Mouse (Mus musculus): ENCODE results near the gene Ilkap. TPM values are rescaled to one million over a fixed set of nuclear protein-coding genes. Genes with fewer than 3 reads are reported as not detected.

The Ilkap gene
- 133 and 139 TPM in 2 replicates for polyA plus RNA-seq (2015; fragmentation: Nextera tagmentation; extraction: Ambion mirVana)

DNA sequence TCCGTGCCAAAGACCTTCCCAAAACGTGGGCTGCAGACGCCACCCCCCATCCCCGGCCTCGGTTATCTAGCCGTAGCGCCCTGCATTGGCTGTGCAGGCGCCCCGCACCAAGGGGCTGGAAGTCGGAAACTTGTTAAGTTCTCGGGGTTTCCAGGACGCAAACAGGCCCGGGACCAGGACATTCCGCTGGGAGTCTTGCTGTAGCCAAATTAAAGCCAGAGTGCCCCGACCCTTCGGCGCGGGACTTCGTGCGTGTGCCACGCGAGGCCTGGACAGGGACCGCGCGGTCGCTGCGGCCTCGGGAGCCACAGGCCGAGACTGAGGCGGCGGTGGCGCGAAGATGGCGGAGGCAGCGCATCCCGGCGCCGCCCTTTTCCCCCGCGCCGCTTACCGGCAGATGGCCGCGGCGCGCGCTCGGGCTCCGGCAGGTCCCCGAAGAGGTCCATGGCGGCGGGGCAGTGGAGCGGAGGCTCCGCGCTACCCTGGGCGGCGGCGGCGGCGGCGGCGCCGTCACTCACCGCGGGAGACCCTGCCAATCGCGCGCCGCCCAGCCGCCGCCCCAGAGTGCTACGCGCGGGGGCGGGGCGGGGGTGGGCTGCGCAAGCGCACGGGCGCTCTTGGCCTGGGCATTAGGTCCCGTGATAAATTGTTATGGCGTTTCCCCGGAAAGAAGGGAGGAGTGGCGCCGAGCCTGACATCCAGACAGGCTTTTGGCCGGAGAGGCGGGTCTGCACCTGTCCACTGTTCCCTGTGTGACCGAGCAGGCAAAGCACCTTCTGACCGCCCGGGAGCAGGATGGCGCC is at the start of gene Ilkap:
Gene Ilkap (minus strand): TSS at position 556 of the 803 bp plus-strand sequence.
- Histone ChIP-seq H3K9ac (ENCODE audit: low read length) (peak within 1 kb of the TSS; percentile 85), H3K36me3 (ENCODE audit: control insufficient read depth, insufficient read depth, low read length) (no peaks in the 10 kb centered on the region), H3K27me3 (ENCODE audit: control insufficient read depth, insufficient read depth, low read depth, low read length) (no peaks in the 10 kb centered on the region), H3K4me2 (ENCODE audit: low read depth, low read length) (peak within 1 kb of the TSS; percentile 91), H3K9me3 (ENCODE audit: control insufficient read depth, low read length) (no peaks in the 10 kb centered on the region), H3K27ac (ENCODE audit: low read length) (peak within 1 kb of the TSS; percentile 63), H3K4me1 (replicated peaks; ENCODE audit: control insufficient read depth, insufficient read depth, low read length) (peaks cover 12% of the 10 kb centered on the region), H3K4me3 (ENCODE audit: low read length) (peak within 1 kb of the TSS; percentile 86)
- under 1% methylated on average over 90 of the region's 91 CpGs for WGBS
- ATAC-seq (ENCODE audit: low read depth), result peak; percentile 98

DNA sequence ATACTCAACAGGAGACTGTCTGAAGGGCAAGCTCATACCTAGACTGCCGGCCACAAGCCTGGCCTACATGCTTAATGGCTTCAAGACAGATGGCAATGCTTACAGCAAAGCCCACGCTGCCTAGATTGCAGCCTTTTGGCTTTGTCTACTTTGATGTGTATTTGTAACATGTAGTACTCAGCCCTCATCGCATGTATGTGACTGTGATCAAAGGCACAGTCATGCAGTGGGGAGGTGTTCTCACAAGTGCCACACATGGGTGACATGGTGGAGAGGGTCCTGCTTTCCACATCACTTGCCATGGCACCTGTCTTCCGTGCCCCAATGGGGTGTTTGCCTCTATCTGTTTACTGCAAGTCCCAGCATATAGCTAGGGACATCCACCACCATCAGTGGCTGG is 47.9 kb upstream of the Ilkap start:
- peak overlapping the region; percentile 40 for H3K27ac ChIP-seq (ENCODE audit: low read length)
- peaks cover 30% of the 10 kb centered on the region for H3K36me3 ChIP-seq (ENCODE audit: control insufficient read depth, insufficient read depth, low read length)
- 81% methylated on average over 4 of the region's 4 CpGs for WGBS
- no peak overlapping the region for H3K4me2 ChIP-seq (ENCODE audit: low read depth, low read length)
- no peaks in the 10 kb centered on the region for H3K27me3 ChIP-seq (ENCODE audit: control insufficient read depth, insufficient read depth, low read depth, low read length)
- peaks cover 8% of the 10 kb centered on the region for H3K9me3 ChIP-seq (ENCODE audit: control insufficient read depth, low read length)
- no peak overlapping the region for H3K9ac ChIP-seq (ENCODE audit: low read length)
- no peak overlapping the region for H3K4me3 ChIP-seq (ENCODE audit: low read length)
- no peak for ATAC-seq (ENCODE audit: low read depth)
- H3K4me1 ChIP-seq (replicated peaks; ENCODE audit: control insufficient read depth, insufficient read depth, low read length), result peaks cover 22% of the 10 kb centered on the region

DNA sequence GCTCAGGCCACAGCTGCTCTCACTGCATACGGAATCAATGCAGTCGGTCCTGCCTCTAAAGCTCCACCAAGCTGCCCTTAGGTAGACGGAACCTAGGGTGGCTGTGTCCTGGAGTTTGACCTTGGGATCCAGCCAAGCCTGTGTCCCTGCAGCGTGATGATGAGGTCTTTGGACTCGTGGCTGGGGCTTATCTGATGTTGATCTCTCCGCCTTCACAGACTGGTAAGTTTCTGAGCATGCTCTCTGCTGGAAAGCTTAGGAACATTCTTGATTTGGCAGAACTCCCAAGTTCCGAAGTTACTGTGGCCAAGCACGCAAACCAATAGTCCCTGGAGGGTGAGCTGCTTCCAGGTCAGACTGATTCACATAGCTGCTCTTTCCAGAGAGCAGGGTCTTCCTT is 47.4 kb upstream of the Ilkap start:
- peaks cover 31% of the 10 kb centered on the region for H3K36me3 ChIP-seq (ENCODE audit: control insufficient read depth, insufficient read depth, low read length)
- ATAC-seq (ENCODE audit: low read depth), result peak; percentile 45
- H3K4me2 ChIP-seq (ENCODE audit: low read depth, low read length), result no peak overlapping the region
- H3K9ac ChIP-seq (ENCODE audit: low read length), result no peak overlapping the region
- H3K4me3 ChIP-seq (ENCODE audit: low read length), result no peak overlapping the region
- H3K27ac ChIP-seq (ENCODE audit: low read length), result peak overlapping the region; percentile 40
- peaks cover 17% of the 10 kb centered on the region for H3K4me1 ChIP-seq (replicated peaks; ENCODE audit: control insufficient read depth, insufficient read depth, low read length)
- H3K27me3 ChIP-seq (ENCODE audit: control insufficient read depth, insufficient read depth, low read depth, low read length), result no peaks in the 10 kb centered on the region
- H3K9me3 ChIP-seq (ENCODE audit: control insufficient read depth, low read length), result peaks cover 8% of the 10 kb centered on the region
- 38% methylated on average over 8 of the region's 8 CpGs for WGBS

DNA sequence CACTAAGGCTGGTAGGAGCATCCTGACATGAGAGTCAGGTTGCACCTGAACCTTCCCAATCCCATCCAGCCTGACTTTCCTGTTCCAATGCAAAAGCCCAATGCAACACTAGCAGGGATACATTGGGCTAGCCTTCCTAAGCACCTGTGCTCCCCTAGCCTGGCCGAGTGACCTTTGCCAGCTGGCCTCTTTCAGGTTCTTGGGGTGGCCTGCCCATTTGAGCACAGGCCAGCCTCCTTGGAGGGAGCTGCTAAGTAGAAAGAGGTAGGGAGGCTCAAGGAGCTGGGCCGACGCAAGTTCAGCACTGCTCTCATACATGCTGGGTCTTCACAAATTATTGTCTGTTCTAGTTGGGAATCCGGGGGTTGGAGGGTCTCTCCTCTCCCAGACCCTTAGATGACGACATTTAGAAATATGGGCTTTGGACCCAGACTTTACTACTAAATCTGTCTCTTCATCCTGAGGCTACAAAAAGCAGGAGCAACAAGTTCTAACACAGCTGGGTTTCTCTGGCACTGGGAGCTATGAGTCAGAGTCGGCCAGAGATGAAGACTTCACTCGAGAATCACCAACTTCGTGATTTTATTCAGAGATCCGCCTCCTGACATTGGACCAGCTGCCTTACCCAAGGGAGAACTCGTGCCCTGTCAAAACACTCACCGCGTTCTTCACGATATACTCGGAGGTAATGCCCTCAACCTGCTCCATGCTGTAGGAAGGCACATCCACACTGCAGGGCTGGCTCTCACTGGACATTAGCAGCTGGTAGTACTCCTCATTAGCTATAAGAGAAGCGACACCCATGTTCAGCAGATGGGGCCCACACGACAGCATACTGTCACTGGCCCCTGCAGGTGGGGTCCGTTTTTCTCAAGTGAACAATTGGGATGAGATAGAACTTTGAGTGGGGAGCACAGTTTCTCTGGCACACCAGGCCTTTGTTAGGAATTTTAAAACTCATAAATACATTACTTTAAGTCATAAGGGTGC is 46.5 kb upstream of the Ilkap start:
- 85% methylated on average over 17 of the region's 17 CpGs for WGBS
- Histone ChIP-seq H3K27ac (ENCODE audit: low read length) (peak overlapping the region; percentile 40), H3K4me3 (ENCODE audit: low read length) (no peak overlapping the region), H3K36me3 (ENCODE audit: control insufficient read depth, insufficient read depth, low read length) (peaks cover 36% of the 10 kb centered on the region), H3K27me3 (ENCODE audit: control insufficient read depth, insufficient read depth, low read depth, low read length) (no peaks in the 10 kb centered on the region), H3K4me2 (ENCODE audit: low read depth, low read length) (no peak overlapping the region), H3K9ac (ENCODE audit: low read length) (no peak overlapping the region), H3K9me3 (ENCODE audit: control insufficient read depth, low read length) (peaks cover 8% of the 10 kb centered on the region), H3K4me1 (replicated peaks; ENCODE audit: control insufficient read depth, insufficient read depth, low read length) (peaks cover 15% of the 10 kb centered on the region)
- ATAC-seq (ENCODE audit: low read depth), result no peak

- peak; percentile 75 for ATAC-seq (ENCODE audit: low read depth)
- peak overlapping the region; percentile 14; the same call in 1 of the 2 replicates for H3K4me3 ChIP-seq (ENCODE audit: low read length)
These were observed 43.9 kb upstream of the Ilkap start for GRCm38 (mm10) chr1:91442350-91442990.

GRCm38 (mm10) chr1:91441855-91442254 is 43.2 kb upstream of the Ilkap start:
- peaks cover 27% of the 10 kb centered on the region for H3K36me3 ChIP-seq (ENCODE audit: control insufficient read depth, insufficient read depth, low read length)
- no peak overlapping the region for H3K9ac ChIP-seq (ENCODE audit: low read length)
- peaks cover 11% of the 10 kb centered on the region for H3K4me1 ChIP-seq (replicated peaks; ENCODE audit: control insufficient read depth, insufficient read depth, low read length)
- no peak overlapping the region for H3K4me3 ChIP-seq (ENCODE audit: low read length)
- ATAC-seq (ENCODE audit: low read depth), result no peak
- no peak overlapping the region for H3K27ac ChIP-seq (ENCODE audit: low read length)
- no peaks in the 10 kb centered on the region for H3K9me3 ChIP-seq (ENCODE audit: control insufficient read depth, low read length)
- H3K27me3 ChIP-seq (ENCODE audit: control insufficient read depth, insufficient read depth, low read depth, low read length), result no peaks in the 10 kb centered on the region
- 85% methylated on average over 3 of the region's 3 CpGs for WGBS
- no peak overlapping the region for H3K4me2 ChIP-seq (ENCODE audit: low read depth, low read length)

More at GRCm38 (mm10) chr1:91442350-91442990, 43.9 kb upstream of the Ilkap start:
- peaks cover 31% of the 10 kb centered on the region for H3K36me3 ChIP-seq (ENCODE audit: control insufficient read depth, insufficient read depth, low read length)
- peak overlapping the region; percentile 56 for H3K9ac ChIP-seq (ENCODE audit: low read length)
- peaks cover 8% of the 10 kb centered on the region for H3K4me1 ChIP-seq (replicated peaks; ENCODE audit: control insufficient read depth, insufficient read depth, low read length)
- peak overlapping the region; percentile 25; the same call in 1 of the 2 replicates for H3K4me2 ChIP-seq (ENCODE audit: low read depth, low read length)
- peak overlapping the region; percentile 86 for H3K27ac ChIP-seq (ENCODE audit: low read length)
- H3K27me3 ChIP-seq (ENCODE audit: control insufficient read depth, insufficient read depth, low read depth, low read length), result no peaks in the 10 kb centered on the region
- H3K9me3 ChIP-seq (ENCODE audit: control insufficient read depth, low read length), result peaks cover 3% of the 10 kb centered on the region
- 68% methylated on average over 6 of the region's 7 CpGs for WGBS

DNA sequence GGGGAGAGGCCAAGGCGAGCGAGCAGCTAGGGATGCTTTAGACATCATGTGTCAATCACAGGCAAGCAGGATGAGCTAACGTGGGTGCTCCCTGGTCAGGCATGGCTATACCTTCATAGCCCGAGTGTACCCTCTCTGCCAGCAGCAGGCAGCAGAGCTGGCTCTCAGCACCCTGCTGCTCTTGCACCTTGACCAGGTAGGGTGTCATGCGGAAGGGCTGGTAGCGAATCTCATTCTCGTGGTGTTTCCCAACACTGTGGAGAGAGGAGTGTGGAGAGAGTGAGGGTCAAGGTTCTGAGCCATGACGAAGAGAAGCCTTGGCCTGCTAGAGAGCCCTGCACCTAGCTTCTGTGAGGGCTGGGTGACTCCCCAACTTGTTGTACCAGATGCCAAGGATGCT is 41.2 kb upstream of the Ilkap start:
- Histone ChIP-seq H3K4me1 (replicated peaks; ENCODE audit: control insufficient read depth, insufficient read depth, low read length) (peaks cover 20% of the 10 kb centered on the region), H3K36me3 (ENCODE audit: control insufficient read depth, insufficient read depth, low read length) (peaks cover 26% of the 10 kb centered on the region), H3K9me3 (ENCODE audit: control insufficient read depth, low read length) (no peaks in the 10 kb centered on the region), H3K4me2 (ENCODE audit: low read depth, low read length) (no peak overlapping the region), H3K27me3 (ENCODE audit: control insufficient read depth, insufficient read depth, low read depth, low read length) (no peaks in the 10 kb centered on the region), H3K9ac (ENCODE audit: low read length) (no peak overlapping the region), H3K27ac (ENCODE audit: low read length) (no peak overlapping the region), H3K4me3 (ENCODE audit: low read length) (no peak overlapping the region)
- no peak for ATAC-seq (ENCODE audit: low read depth)
- 90% methylated on average over 8 of the region's 8 CpGs for WGBS

DNA sequence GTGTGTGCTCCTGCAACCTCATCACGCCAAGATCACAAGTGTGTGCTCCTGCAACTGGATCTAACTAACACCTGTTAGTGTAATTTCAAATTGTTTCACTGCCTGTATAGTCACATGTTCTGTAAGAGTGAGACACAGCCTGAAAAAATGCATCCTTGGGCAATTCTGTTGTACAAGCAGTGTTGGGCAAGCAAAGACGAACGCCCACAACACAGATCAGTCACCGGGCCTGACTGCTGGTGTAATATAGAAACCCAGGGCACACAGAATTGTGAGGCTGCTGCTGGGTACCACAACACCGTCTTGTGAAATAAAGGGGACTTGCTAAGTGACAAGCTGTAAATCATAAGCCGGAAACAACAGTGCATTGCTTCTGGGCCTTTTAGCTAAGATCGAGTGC is 39.0 kb upstream of the Ilkap start:
- no peak for ATAC-seq (ENCODE audit: low read depth)
- Histone ChIP-seq H3K27ac (ENCODE audit: low read length) (peak overlapping the region; percentile 97), H3K4me3 (ENCODE audit: low read length) (no peak overlapping the region), H3K27me3 (ENCODE audit: control insufficient read depth, insufficient read depth, low read depth, low read length) (no peaks in the 10 kb centered on the region), H3K9ac (ENCODE audit: low read length) (no peak overlapping the region), H3K4me2 (ENCODE audit: low read depth, low read length) (no peak overlapping the region), H3K4me1 (replicated peaks; ENCODE audit: control insufficient read depth, insufficient read depth, low read length) (peaks cover 20% of the 10 kb centered on the region), H3K9me3 (ENCODE audit: control insufficient read depth, low read length) (no peaks in the 10 kb centered on the region), H3K36me3 (ENCODE audit: control insufficient read depth, insufficient read depth, low read length) (peaks cover 27% of the 10 kb centered on the region)
- 86% methylated on average over 7 of the region's 7 CpGs for WGBS

Measured in lung, embryonic 16.5 days (tissue).